Mouse (Mus musculus) right cerebral cortex, postnatal 4 days (tissue): ENCODE measurements around the gene Rnase2a.
"Not testable (repeated sequence)": the region's sequence is repeated elsewhere in the genome, so short reads cannot be mapped to it uniquely, and the experiment has no call there.

ENCODE experiments used
- DNase-seq: peaks from one replicate; pipeline ENCODE4 v3.0.0-alpha.2; 2022

Rnase2a gene

GRCm38 (mm10) chr14:51256041-51256440 is at the start of gene Rnase2a:
TSS of gene Rnase2a (minus strand) at chr14:51256112.
- no peak for DNase-seq

- peak; percentile 5 for DNase-seq
Observed at GRCm38 (mm10) chr14:51291505-51291904, 35.6 kb upstream of the Rnase2a start.

GRCm38 (mm10) chr14:51278515-51278914 is 22.6 kb upstream of the Rnase2a start:
- DNase-seq = not testable (repeated sequence)

GRCm38 (mm10) chr14:51268677-51269076 is 12.8 kb upstream of the Rnase2a start:
- DNase-seq = no peak

GRCm38 (mm10) chr14:51266113-51266512 is 10.2 kb upstream of the Rnase2a start:
- DNase-seq = peak; percentile 84

GRCm38 (mm10) chr14:51265667-51266066 is 9.8 kb upstream of the Rnase2a start:
- DNase-seq = no peak

- DNase-seq = no peak
Observed at GRCm38 (mm10) chr14:51262397-51262796, 6.5 kb upstream of the Rnase2a start.

DNA sequence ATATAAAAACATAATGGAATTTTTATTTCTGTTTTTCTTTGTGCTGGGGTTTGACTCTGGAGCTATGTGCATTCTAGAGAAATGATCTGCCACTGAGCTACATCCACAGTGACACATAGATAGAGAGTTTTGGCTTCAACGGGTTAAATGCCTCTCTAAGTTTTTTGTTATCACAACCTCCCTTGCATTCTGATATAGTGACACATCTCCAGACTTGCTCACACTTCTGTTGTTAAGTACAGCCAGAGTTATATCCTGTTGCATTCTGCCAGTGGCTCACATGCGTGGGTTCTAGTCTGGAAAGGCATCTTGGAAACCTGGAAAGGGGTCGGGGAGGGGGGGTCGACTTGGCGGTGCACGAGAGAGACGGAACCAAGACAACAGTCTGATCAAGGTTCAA is 3.8 kb upstream of the Rnase2a start:
- no peak for DNase-seq

DNA sequence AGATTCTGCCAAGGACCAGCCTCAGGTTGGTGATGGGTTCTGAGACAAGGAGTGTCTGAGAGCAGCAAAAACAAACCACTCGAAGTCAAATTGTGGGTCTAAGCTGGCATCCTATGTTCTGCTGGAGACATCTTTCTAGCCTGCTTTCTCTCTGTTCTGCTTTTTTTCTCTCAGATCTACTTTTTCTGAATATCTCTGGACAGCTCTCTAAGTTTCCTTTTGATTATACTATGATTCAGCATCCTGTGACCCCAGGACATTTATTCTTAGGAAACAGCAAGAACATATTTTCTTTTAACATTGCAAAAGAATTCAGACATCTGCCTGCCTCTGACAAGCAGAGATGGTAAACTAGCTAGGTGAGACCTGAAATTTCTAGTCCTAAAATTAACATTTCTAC is 2.3 kb downstream of the Rnase2a start:
- no peak for DNase-seq

- DNase-seq = not testable (repeated sequence)
Observed at GRCm38 (mm10) chr14:51252206-51252605, 3.7 kb downstream of the Rnase2a start.

GRCm38 (mm10) chr14:51250348-51250747 is 5.6 kb downstream of the Rnase2a start:
- DNase-seq = no peak

- no peak for DNase-seq
Observed at GRCm38 (mm10) chr14:51247736-51248135, 8.2 kb downstream of the Rnase2a start.

GRCm38 (mm10) chr14:51240899-51241298 is 15.0 kb downstream of the Rnase2a start:
- peak; percentile 5 for DNase-seq

DNA sequence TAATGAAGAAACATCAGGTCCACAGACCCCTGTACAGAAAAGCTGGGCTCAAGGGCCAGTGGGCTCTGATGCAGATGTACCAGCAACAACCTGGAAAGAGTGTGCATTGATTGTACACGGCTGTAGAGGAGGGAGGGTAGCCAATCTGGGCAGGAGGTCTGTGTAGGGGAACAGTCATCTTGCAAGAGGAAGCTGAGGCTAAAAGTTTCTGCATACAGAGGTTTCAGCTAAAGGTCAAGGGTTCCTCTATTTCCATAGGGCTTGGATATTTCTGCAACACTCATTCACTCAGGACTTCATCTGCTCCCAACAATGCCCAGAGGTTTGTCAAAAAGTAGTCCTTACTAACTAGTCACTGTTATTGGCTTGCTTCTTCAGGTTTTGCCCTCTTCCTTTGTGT is 18.4 kb downstream of the Rnase2a start:
- not testable (repeated sequence) for DNase-seq

- not testable (repeated sequence) for DNase-seq
Observed at GRCm38 (mm10) chr14:51229657-51230056, 26.3 kb downstream of the Rnase2a start.

DNA sequence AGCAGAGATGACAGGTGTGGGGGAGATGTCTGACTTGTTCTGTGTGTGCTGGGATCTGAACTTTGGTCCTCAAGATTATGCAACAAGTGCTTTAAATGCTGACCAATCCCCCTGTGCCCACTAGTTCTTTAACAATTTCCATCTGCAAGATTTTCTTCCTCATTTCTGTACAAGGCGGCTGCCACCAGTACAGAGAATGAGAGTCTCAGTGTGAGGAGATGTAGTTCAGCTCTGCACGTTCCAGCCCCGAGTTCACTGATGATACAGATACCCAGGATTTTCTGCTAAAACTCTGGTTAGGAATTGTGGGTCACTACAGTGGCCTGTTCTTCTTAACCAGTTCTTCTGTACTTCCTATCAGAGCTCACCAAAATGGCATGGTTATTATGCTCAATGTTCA is 35.8 kb downstream of the Rnase2a start:
- not testable (repeated sequence) for DNase-seq
